Mouse (Mus musculus) liver, embryonic 15.5 days (tissue): ENCODE measurements around the gene Guf1. TPM values are rescaled to one million over a fixed set of nuclear protein-coding genes. Genes with fewer than 3 reads are reported as not detected.

Experiments used
- ATAC-seq: fragments of 200-750 bp; cut with Nextera tagmentation; 2 replicates; pipeline ENCODE4 v1.8.0; 2017; ENCODE audit warnings: moderate number of reproducible peaks, mild to moderate bottlenecking, moderate library complexity; ENCODE audit not compliant: insufficient read depth
- H3K27ac ChIP-seq: fragments of 300-500 bp; sonication (generic); replicated peaks from 2 replicates; pipeline ENCODE4 v1.5.1; 2015; ENCODE audit warnings: mild to moderate bottlenecking, inconsistent platforms
- H3K27me3 ChIP-seq: fragments of 300-500 bp; sonication (generic); 2 replicates; pipeline ENCODE4 v1.6.1; 2015; ENCODE audit warnings: mild to moderate bottlenecking, inconsistent platforms
- H3K36me3 ChIP-seq: fragments of 300-500 bp; sonication (generic); replicated peaks from 2 replicates; pipeline ENCODE4 v1.6.1; 2015; ENCODE audit warnings: moderate library complexity, mild to moderate bottlenecking, inconsistent platforms
- H3K4me1 ChIP-seq: fragments of 300-500 bp; sonication (generic); replicated peaks from 2 replicates; pipeline ENCODE4 v1.6.1; 2015; ENCODE audit warnings: inconsistent platforms
- H3K4me2 ChIP-seq: fragments of 300-500 bp; sonication (generic); 2 replicates; pipeline ENCODE4 v1.6.1; 2015; ENCODE audit warnings: moderate library complexity, mild to moderate bottlenecking, inconsistent platforms
- H3K4me3 ChIP-seq: fragments of 300-500 bp; sonication (generic); replicated peaks from 2 replicates; pipeline ENCODE4 v1.5.1; 2015; ENCODE audit warnings: mild to moderate bottlenecking, inconsistent platforms
- H3K9ac ChIP-seq: fragments of 300-500 bp; sonication (generic); 2 replicates; pipeline ENCODE4 v1.6.1; 2015; ENCODE audit warnings: moderate library complexity, mild to moderate bottlenecking, inconsistent platforms
- H3K9me3 ChIP-seq: fragments of 300-500 bp; sonication (generic); replicated peaks from 2 replicates; pipeline ENCODE4 v1.6.1; 2016; ENCODE audit warnings: inconsistent platforms
- WGBS: fragments of 180-500 bp; shearing (Covaris S2); methylation state at CpG from one replicate; pipeline ENCODE4 v1.1.7; 2015; ENCODE audit warnings: mixed read lengths; ENCODE audit not compliant: insufficient replicate concordance; 5-methylcytosine and 5-hydroxymethylcytosine counted together
- polyA plus RNA-seq: library from polyadenylated mRNA; unstranded; fragments of >200 nt; fragmentation: Nextera tagmentation; extraction: Ambion mirVana; gene quantifications from 2 replicates; pipeline ENCODE4 v1.2.1, GENCODE M21; 2015

Gene Guf1
- polyA plus RNA-seq: 9.1 and 10.2 TPM in 2 replicates

DNA sequence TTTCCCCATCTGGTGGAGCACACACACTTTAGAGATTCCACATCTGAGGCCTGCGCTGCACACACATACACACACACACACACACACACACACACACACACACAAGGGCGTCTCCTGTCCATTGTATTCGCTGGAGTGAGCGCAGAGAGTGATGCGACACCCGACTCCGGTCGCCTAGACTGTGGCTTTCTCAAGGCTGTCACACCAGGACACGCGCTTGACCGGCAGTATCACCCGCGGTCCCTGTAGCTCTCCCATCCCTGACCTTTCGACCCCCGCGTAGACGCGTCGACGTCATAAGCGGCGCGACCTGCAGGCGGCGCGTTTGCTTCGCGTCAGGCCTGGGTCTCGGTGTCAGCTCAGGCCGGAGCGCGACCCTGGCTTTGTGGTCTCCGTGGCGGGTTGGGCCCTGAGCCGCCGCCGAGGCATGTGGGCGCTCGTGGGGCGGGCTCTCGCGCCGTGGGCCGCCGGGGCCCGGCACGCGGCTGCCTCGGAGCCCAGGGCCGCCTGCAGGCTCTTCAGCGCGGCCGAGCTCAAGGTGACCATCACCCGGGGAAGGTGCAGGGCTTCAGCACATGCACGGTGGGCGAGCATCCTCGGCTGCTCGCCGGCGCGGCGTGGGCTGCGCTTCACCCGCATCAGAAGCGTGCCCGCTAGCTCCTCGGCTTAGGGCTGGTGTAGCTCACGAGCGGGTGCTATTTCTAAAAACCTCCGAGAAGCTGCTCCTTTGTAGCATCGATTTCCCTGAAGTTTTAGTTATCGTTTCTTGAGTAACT lies at the start of gene Guf1:
TSS of gene Guf1 (plus strand) at position 296 of the 776 bp plus-strand sequence.
- Histone ChIP-seq H3K9me3 (no peaks in the 10 kb centered on the region), H3K36me3 (peaks cover 11% of the 10 kb centered on the region), H3K4me2 (peak within 1 kb of the TSS; percentile 76), H3K9ac (peak within 1 kb of the TSS; percentile 74), H3K4me3 (peak within 1 kb of the TSS; percentile 85), H3K4me1 (peaks cover 11% of the 10 kb centered on the region; the same call in 1 of the 2 replicates), H3K27ac (peak within 1 kb of the TSS; percentile 66), H3K27me3 (no peaks in the 10 kb centered on the region)
- ATAC-seq: peak; percentile 95
- WGBS: 1% methylated on average over 72 of the region's 72 CpGs

DNA sequence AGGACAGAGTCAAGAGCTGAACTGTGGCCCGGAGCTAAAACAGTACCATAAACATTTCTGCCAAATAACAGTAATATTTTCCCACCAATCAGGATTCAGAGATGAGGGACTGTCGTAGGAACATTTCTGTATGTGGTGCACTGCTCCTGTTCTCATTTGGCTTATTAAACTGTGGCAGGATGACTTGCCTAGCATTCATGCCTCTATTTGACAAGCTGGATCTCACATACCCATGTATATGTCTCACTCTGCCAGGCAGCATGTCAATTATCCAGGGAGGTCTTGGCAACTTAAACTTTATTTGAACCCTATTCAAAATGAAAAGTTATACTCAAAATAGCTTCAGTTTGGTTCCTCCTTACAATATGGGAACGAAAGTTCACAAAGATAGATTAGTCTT lies 49.7 kb upstream of the Guf1 start:
- no peak overlapping the region for H3K4me2 ChIP-seq
- no peak overlapping the region for H3K9ac ChIP-seq
- H3K4me3 ChIP-seq: no peak overlapping the region
- no peaks in the 10 kb centered on the region for H3K27me3 ChIP-seq
- no peak overlapping the region for H3K27ac ChIP-seq
- WGBS: 51% methylated on average over 3 of the region's 3 CpGs
- no peak for ATAC-seq
- H3K4me1 ChIP-seq: no peaks in the 10 kb centered on the region
- no peaks in the 10 kb centered on the region for H3K36me3 ChIP-seq
- no peaks in the 10 kb centered on the region for H3K9me3 ChIP-seq

DNA sequence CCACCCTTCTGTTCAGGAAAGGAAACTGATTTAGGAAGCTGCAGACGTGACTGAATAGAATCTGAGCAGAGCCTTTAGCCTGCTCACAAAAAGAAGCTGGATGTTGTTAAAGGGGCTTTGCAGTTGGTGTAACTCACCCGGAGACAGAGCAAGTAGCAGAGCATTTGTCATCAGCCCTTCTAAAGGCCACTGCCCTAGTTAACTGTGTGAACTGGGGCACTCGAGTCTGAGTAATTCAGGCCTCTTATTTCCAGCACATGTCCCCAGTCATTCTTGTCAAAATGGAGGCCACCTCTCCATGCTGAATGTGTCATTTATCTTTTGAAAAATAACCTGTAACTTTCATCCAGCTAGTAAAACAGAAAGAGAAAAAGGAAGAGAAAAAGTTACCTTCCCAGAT lies 45.1 kb upstream of the Guf1 start:
- H3K36me3 ChIP-seq: no peaks in the 10 kb centered on the region
- ATAC-seq: no peak
- WGBS: 51% methylated on average over 3 of the region's 3 CpGs
- H3K4me3 ChIP-seq: no peak overlapping the region
- no peak overlapping the region for H3K9ac ChIP-seq
- H3K27me3 ChIP-seq: no peaks in the 10 kb centered on the region
- no peaks in the 10 kb centered on the region for H3K4me1 ChIP-seq
- H3K4me2 ChIP-seq: no peak overlapping the region
- H3K27ac ChIP-seq: no peak overlapping the region
- no peaks in the 10 kb centered on the region for H3K9me3 ChIP-seq

DNA sequence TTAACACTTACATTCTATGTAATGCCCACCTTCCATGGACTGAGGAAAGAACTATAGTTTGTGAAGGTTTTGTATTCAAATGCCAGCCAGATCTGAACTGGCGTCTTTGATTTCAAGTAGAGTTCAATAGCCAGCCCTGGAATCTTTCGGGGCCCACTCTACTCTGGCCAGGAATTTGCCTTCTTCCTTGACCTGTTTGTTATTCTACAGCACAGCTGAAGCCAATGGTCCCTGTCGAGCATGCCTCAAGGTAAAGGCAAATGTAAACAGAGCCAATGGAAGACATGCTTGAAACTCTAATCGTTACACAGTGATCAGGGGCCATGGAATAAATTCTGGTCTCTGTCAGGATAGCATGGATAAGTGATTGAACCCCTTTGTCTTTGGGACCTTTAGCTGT lies 44.5 kb upstream of the Guf1 start:
- no peak overlapping the region for H3K9ac ChIP-seq
- no peak overlapping the region for H3K4me2 ChIP-seq
- no peaks in the 10 kb centered on the region for H3K9me3 ChIP-seq
- ATAC-seq: no peak
- no peaks in the 10 kb centered on the region for H3K36me3 ChIP-seq
- H3K27me3 ChIP-seq: no peaks in the 10 kb centered on the region
- WGBS: 64% methylated on average over 4 of the region's 4 CpGs
- no peak overlapping the region for H3K4me3 ChIP-seq
- no peaks in the 10 kb centered on the region for H3K4me1 ChIP-seq
- no peak overlapping the region for H3K27ac ChIP-seq

DNA sequence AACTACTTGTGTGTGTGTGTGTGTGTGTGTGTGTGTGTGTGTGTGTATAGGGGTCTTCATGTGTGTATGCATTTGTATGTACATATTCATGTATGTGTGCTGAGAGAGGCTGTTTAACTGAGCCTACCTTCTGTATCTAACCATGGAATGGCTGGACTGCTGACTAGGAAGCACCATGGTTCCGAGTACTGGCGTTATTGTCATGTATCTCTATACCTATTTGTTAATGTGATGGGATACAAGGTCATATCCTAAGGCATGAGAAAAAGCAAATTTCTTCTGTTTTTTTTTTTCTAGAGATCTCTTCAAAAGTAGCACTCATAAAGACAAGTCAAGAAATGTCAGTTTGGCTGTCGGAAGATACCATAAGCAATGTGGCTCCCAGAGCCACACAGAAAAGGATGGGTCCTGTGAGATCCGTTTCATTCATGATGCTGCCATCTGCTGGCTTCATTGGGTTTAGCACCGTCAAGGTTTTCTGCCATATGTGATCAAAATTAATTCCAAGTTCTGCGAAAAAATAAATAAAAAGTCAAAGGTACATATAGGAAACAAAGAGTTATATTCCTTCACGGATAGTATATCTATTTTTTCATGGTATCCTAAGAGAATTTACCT lies 36.0 kb upstream of the Guf1 start:
- Histone ChIP-seq H3K27me3 (no peaks in the 10 kb centered on the region), H3K9me3 (no peaks in the 10 kb centered on the region), H3K27ac (no peak overlapping the region), H3K9ac (no peak overlapping the region), H3K4me2 (no peak overlapping the region), H3K4me3 (no peak overlapping the region), H3K4me1 (no peaks in the 10 kb centered on the region), H3K36me3 (no peaks in the 10 kb centered on the region)
- ATAC-seq: no peak
- WGBS: 29% methylated on average over 7 of the region's 7 CpGs

DNA sequence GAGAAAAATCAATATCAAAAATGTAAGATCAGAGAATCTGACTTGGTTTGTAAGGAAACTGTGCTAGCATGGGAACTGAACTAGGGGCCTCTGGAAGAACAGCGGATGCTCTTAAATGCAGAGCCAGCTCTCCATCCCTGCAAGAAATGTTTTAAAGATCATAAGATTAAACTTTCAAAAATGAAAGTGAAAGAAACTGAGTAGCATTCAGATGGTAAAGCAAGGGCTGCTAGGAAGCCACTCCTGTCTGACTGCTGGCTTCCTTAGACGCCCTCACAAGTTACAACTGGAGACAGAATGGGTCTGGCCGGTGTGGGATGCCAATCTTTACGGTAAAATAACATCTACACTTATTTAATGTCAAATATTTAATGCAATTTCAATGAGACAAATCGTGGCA lies 34.7 kb upstream of the Guf1 start:
- no peak for ATAC-seq
- H3K9ac ChIP-seq: no peak overlapping the region
- no peak overlapping the region for H3K27ac ChIP-seq
- no peaks in the 10 kb centered on the region for H3K27me3 ChIP-seq
- no peaks in the 10 kb centered on the region for H3K9me3 ChIP-seq
- no peaks in the 10 kb centered on the region for H3K36me3 ChIP-seq
- WGBS: 45% methylated on average over 5 of the region's 5 CpGs
- H3K4me1 ChIP-seq: no peaks in the 10 kb centered on the region
- no peak overlapping the region for H3K4me2 ChIP-seq
- no peak overlapping the region for H3K4me3 ChIP-seq

DNA sequence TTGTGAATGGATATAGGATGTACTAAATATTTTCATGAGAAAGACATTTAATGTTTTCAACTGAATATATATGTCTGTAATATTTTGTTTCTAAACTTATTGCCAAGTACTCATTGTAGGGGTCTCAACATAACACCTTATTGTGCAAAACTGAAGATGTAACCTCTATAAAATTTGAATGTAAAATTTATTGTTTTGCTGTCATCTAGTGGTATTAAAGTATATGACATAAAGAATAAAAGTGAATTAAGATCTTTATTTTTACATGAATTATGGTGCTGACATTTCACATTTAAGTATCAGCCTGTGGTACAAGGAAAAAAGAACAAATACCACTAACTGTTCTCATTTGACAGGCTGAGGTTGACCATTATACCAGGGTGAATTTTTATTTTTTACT lies 32.8 kb upstream of the Guf1 start:
- H3K4me2 ChIP-seq: no peak overlapping the region
- H3K27me3 ChIP-seq: no peaks in the 10 kb centered on the region
- no peak overlapping the region for H3K4me3 ChIP-seq
- no peak for ATAC-seq
- H3K9me3 ChIP-seq: no peaks in the 10 kb centered on the region
- H3K9ac ChIP-seq: no peak overlapping the region
- no peaks in the 10 kb centered on the region for H3K36me3 ChIP-seq
- H3K27ac ChIP-seq: no peak overlapping the region
- H3K4me1 ChIP-seq: no peaks in the 10 kb centered on the region

DNA sequence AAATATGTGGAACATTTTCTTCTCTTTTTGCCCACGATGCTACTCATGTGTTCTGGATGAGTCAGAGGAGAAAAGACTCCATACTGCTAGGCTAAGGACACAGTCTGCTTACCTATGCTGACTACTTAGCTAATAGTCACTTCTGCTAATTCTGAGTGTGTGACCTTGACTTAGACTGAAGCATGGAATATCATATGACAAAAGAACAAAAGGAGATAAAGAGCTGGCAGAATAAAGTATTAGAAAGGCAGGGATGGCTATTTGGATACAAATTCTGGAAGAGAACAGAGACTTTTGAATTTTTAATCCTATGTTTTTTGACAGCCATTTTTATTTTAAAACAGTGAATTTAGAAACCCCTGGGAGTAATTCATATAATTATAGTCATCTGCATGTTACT lies 15.0 kb upstream of the Guf1 start:
- 60% methylated on average over 1 of the region's 1 CpGs for WGBS

DNA sequence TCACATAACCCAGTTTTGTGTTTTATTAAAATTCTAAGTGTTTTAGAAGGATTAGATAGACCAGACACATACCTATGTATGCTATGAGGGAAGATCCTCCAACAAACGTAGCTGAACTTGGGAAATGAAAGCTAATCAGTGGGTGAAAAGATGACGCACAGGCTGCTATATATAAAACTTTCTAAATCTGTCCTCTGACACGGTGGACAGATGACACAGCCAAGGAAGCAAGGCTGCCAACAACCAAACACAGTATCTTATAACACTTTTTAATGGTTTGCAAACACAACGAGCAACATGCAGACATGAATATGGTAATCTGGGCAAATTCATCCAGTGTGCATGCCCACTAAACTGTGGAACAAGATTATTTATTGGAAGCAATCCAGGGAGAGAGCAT lies 14.2 kb upstream of the Guf1 start, which contains the start of gene Yipf7:
TSS of gene Yipf7 (minus strand) at position 160 of the 400 bp plus-strand sequence.
- no peak for ATAC-seq
- WGBS: 51% methylated on average over 4 of the region's 4 CpGs

More for the DNA sequence above, 15.0 kb upstream of the Guf1 start:
- H3K4me3 ChIP-seq: no peak overlapping the region
- no peak overlapping the region for H3K27ac ChIP-seq
- H3K4me2 ChIP-seq: no peak overlapping the region
- H3K9ac ChIP-seq: no peak overlapping the region
- ATAC-seq: no peak
- no peaks in the 10 kb centered on the region for H3K27me3 ChIP-seq
- no peaks in the 10 kb centered on the region for H3K9me3 ChIP-seq
- no peaks in the 10 kb centered on the region for H3K36me3 ChIP-seq
- H3K4me1 ChIP-seq: no peaks in the 10 kb centered on the region

DNA sequence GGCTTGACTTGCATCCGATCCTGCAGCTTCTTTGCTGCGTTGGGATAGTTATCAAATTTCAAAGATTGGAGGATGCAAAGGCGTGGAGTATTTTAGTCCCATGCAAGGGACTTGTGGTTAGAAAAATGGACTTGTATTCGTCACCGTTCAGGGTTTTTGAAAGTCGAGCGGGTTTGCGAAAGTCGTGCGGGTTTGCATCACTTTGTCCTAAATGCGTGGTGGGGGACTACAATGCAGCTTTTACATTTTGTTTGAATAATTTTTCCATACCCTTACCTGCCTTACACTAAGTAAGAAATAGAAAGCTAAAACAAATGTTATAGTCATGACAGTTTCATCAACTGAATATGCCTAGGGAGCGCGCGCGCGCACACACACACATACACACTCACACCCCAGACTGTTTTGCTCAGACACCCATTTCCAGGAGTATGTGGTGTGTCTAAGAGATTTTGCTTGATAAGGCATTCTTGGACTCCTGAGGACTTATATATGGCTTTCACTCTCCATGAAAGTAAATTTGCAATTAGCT lies 747 bp downstream of the Guf1 start:
- peak overlapping the region; percentile 85 for H3K4me3 ChIP-seq
- peak overlapping the region; percentile 76 for H3K4me2 ChIP-seq
- 4% methylated on average over 16 of the region's 16 CpGs for WGBS
- H3K36me3 ChIP-seq: peaks cover 12% of the 10 kb centered on the region
- ATAC-seq: 0 out of 2 replicates have a peak, but pooled peaks have one; percentile 3
- peak overlapping the region; percentile 66 for H3K27ac ChIP-seq
- H3K4me1 ChIP-seq: peaks cover 11% of the 10 kb centered on the region; the same call in 1 of the 2 replicates
- H3K9ac ChIP-seq: peak overlapping the region; percentile 74
- H3K9me3 ChIP-seq: no peaks in the 10 kb centered on the region
- no peaks in the 10 kb centered on the region for H3K27me3 ChIP-seq

More for the DNA sequence above, 14.2 kb upstream of the Guf1 start, which contains the start of gene Yipf7:
- no peak within 1 kb of the TSS for H3K9ac ChIP-seq
- H3K4me2 ChIP-seq: no peak within 1 kb of the TSS
- H3K4me3 ChIP-seq: no peak within 1 kb of the TSS
- no peak within 1 kb of the TSS for H3K27ac ChIP-seq
- no peaks in the 10 kb centered on the region for H3K27me3 ChIP-seq
- no peaks in the 10 kb centered on the region for H3K36me3 ChIP-seq
- H3K9me3 ChIP-seq: no peaks in the 10 kb centered on the region
- no peaks in the 10 kb centered on the region for H3K4me1 ChIP-seq
